Mouse (Mus musculus): ENCODE data around the gene Nceh1. TPM values are rescaled to one million over a fixed set of nuclear protein-coding genes. Genes with fewer than 3 reads are reported as not detected.

Gene Nceh1
- total and polyA plus RNA-seq, 2 experiments: 8.9 to 32.5 TPM

GRCm38 (mm10) chr3:27158910-27159309 is 23.9 kb upstream of the Nceh1 start:
- Histone ChIP-seq H3K4me1 (ENCODE audit: control insufficient read depth, insufficient read depth, low read length) (peaks cover 9% of the 10 kb centered on the region), H3K27me3 (ENCODE audit: control insufficient read depth, insufficient read depth, low read length) (no peaks in the 10 kb centered on the region), H3K27ac (replicated peaks; ENCODE audit: insufficient read depth, low read depth, low read length) (no peak overlapping the region), H3K4me3 (ENCODE audit: insufficient read depth, low read depth, low read length) (no peak overlapping the region), H3K36me3 (ENCODE audit: control insufficient read depth, insufficient read depth, low read length) (no peaks in the 10 kb centered on the region), H3K79me2 (ENCODE audit: control insufficient read depth, insufficient read depth, low read length) (no peaks in the 10 kb centered on the region), H3K9ac (ENCODE audit: low read depth, low read length) (no peak overlapping the region)
- TF ChIP-seq CTCF (IDR thresholded peaks at IDR 0.05; ENCODE audit: low read depth, low read length) (no peak), POLR2A (IDR thresholded peaks at IDR 0.05; ENCODE audit: extremely low read depth, insufficient read depth, low read length) (no peak)
- DNase-seq (ENCODE audit: extremely low read depth, low read depth, low spot score): no peak
- WGBS: 71% methylated on average over 4 of the region's 4 CpGs

GRCm38 (mm10) chr3:27161645-27162409 is 20.9 kb upstream of the Nceh1 start:
- WGBS: 90% methylated on average over 6 of the region's 6 CpGs
- no peak for DNase-seq (ENCODE audit: extremely low read depth, low read depth, low spot score)
- Histone ChIP-seq H3K4me1 (ENCODE audit: control insufficient read depth, insufficient read depth, low read length) (peaks cover 1% of the 10 kb centered on the region; the same call in 1 of the 2 replicates), H3K4me3 (ENCODE audit: insufficient read depth, low read depth, low read length) (no peak overlapping the region), H3K36me3 (ENCODE audit: control insufficient read depth, insufficient read depth, low read length) (no peaks in the 10 kb centered on the region), H3K79me2 (ENCODE audit: control insufficient read depth, insufficient read depth, low read length) (no peaks in the 10 kb centered on the region), H3K27ac (replicated peaks; ENCODE audit: insufficient read depth, low read depth, low read length) (no peak overlapping the region), H3K9ac (ENCODE audit: low read depth, low read length) (no peak overlapping the region), H3K27me3 (ENCODE audit: control insufficient read depth, insufficient read depth, low read length) (no peaks in the 10 kb centered on the region)
- TF ChIP-seq CTCF (IDR thresholded peaks at IDR 0.05; ENCODE audit: low read depth, low read length): no peak
- TF ChIP-seq POLR2A (IDR thresholded peaks at IDR 0.05; ENCODE audit: extremely low read depth, insufficient read depth, low read length): no peak

GRCm38 (mm10) chr3:27162410-27162804 is 20.4 kb upstream of the Nceh1 start:
- DNase-seq (ENCODE audit: extremely low read depth, low read depth, low spot score): no peak
- 52% methylated on average over 2 of the region's 2 CpGs for WGBS

GRCm38 (mm10) chr3:27165481-27166065 is 17.2 kb upstream of the Nceh1 start:
- no peaks in the 10 kb centered on the region for H3K4me1 ChIP-seq (ENCODE audit: control insufficient read depth, insufficient read depth, low read length)
- H3K9ac ChIP-seq (ENCODE audit: low read depth, low read length): no peak overlapping the region
- no peaks in the 10 kb centered on the region for H3K36me3 ChIP-seq (ENCODE audit: control insufficient read depth, insufficient read depth, low read length)
- H3K27me3 ChIP-seq (ENCODE audit: control insufficient read depth, insufficient read depth, low read length): no peaks in the 10 kb centered on the region
- no peaks in the 10 kb centered on the region for H3K79me2 ChIP-seq (ENCODE audit: control insufficient read depth, insufficient read depth, low read length)
- WGBS: 74% methylated on average over 3 of the region's 3 CpGs
- H3K4me3 ChIP-seq (ENCODE audit: insufficient read depth, low read depth, low read length): no peak overlapping the region
- no peak overlapping the region for H3K27ac ChIP-seq (replicated peaks; ENCODE audit: insufficient read depth, low read depth, low read length)
- DNase-seq (ENCODE audit: extremely low read depth, low read depth, low spot score): no peak
- TF ChIP-seq POLR2A (IDR thresholded peaks at IDR 0.05; ENCODE audit: extremely low read depth, insufficient read depth, low read length): no peak
- TF ChIP-seq CTCF (IDR thresholded peaks at IDR 0.05; ENCODE audit: low read depth, low read length): no peak

More at GRCm38 (mm10) chr3:27162410-27162804, 20.4 kb upstream of the Nceh1 start:
- no peak overlapping the region for H3K9ac ChIP-seq (ENCODE audit: low read depth, low read length)
- no peaks in the 10 kb centered on the region for H3K36me3 ChIP-seq (ENCODE audit: control insufficient read depth, insufficient read depth, low read length)
- H3K4me1 ChIP-seq (ENCODE audit: control insufficient read depth, insufficient read depth, low read length): no peaks in the 10 kb centered on the region
- no peaks in the 10 kb centered on the region for H3K27me3 ChIP-seq (ENCODE audit: control insufficient read depth, insufficient read depth, low read length)
- no peaks in the 10 kb centered on the region for H3K79me2 ChIP-seq (ENCODE audit: control insufficient read depth, insufficient read depth, low read length)
- no peak overlapping the region for H3K27ac ChIP-seq (replicated peaks; ENCODE audit: insufficient read depth, low read depth, low read length)
- no peak overlapping the region for H3K4me3 ChIP-seq (ENCODE audit: insufficient read depth, low read depth, low read length)
- no peak for TF ChIP-seq POLR2A (IDR thresholded peaks at IDR 0.05; ENCODE audit: extremely low read depth, insufficient read depth, low read length)
- no peak for TF ChIP-seq CTCF (IDR thresholded peaks at IDR 0.05; ENCODE audit: low read depth, low read length)

GRCm38 (mm10) chr3:27170257-27170656 is 12.5 kb upstream of the Nceh1 start:
- H3K36me3 ChIP-seq (ENCODE audit: control insufficient read depth, insufficient read depth, low read length): no peaks in the 10 kb centered on the region
- H3K4me3 ChIP-seq (ENCODE audit: insufficient read depth, low read depth, low read length): no peak overlapping the region
- H3K27ac ChIP-seq (replicated peaks; ENCODE audit: insufficient read depth, low read depth, low read length): no peak overlapping the region
- H3K4me1 ChIP-seq (ENCODE audit: control insufficient read depth, insufficient read depth, low read length): no peaks in the 10 kb centered on the region
- no peak for DNase-seq (ENCODE audit: extremely low read depth, low read depth, low spot score)
- WGBS: 92% methylated on average over 1 of the region's 1 CpGs
- no peaks in the 10 kb centered on the region for H3K79me2 ChIP-seq (ENCODE audit: control insufficient read depth, insufficient read depth, low read length)
- TF ChIP-seq CTCF (IDR thresholded peaks at IDR 0.05; ENCODE audit: low read depth, low read length) (no peak), POLR2A (IDR thresholded peaks at IDR 0.05; ENCODE audit: extremely low read depth, insufficient read depth, low read length) (no peak)
- H3K9ac ChIP-seq (ENCODE audit: low read depth, low read length): no peak overlapping the region
- H3K27me3 ChIP-seq (ENCODE audit: control insufficient read depth, insufficient read depth, low read length): no peaks in the 10 kb centered on the region

- Histone ChIP-seq H3K4me3 (ENCODE audit: insufficient read depth, low read depth, low read length) (no peak overlapping the region), H3K9ac (ENCODE audit: low read depth, low read length) (no peak overlapping the region), H3K27me3 (ENCODE audit: control insufficient read depth, insufficient read depth, low read length) (no peaks in the 10 kb centered on the region), H3K36me3 (ENCODE audit: control insufficient read depth, insufficient read depth, low read length) (no peaks in the 10 kb centered on the region), H3K79me2 (ENCODE audit: control insufficient read depth, insufficient read depth, low read length) (peaks cover 3% of the 10 kb centered on the region; the same call in 1 of the 2 replicates), H3K4me1 (ENCODE audit: control insufficient read depth, insufficient read depth, low read length) (peaks cover 3% of the 10 kb centered on the region; the same call in 1 of the 2 replicates), H3K27ac (replicated peaks; ENCODE audit: insufficient read depth, low read depth, low read length) (no peak overlapping the region)
- no peak for DNase-seq (ENCODE audit: extremely low read depth, low read depth, low spot score)
- WGBS: 87% methylated on average over 8 of the region's 8 CpGs
- TF ChIP-seq POLR2A (IDR thresholded peaks at IDR 0.05; ENCODE audit: extremely low read depth, insufficient read depth, low read length) (no peak), CTCF (IDR thresholded peaks at IDR 0.05; ENCODE audit: low read depth, low read length) (no peak)
These were observed 3.1 kb upstream of the Nceh1 start for GRCm38 (mm10) chr3:27179711-27180110.
